Mouse (Mus musculus) lung, postnatal 0 days (tissue): ENCODE data around the gene Babam1.

Source experiments
- CTCF ChIP-seq: IDR thresholded peaks from 2 replicates; pipeline ENCODE4 v1.5.1; 2016; ENCODE audit warnings: antibody characterized with exemption, mild to moderate bottlenecking
- EP300 ChIP-seq: IDR thresholded peaks from 2 replicates; pipeline ENCODE4 v1.6.1; 2016; ENCODE audit warnings: antibody characterized with exemption, mild to moderate bottlenecking, control low read depth

GRCm38 (mm10) chr8:71351117-71351516, 45.5 kb upstream of the Babam1 start:
- no peak for TF ChIP-seq CTCF
- TF ChIP-seq EP300, result no peak
